ENCODE assay signal across 15 mouse cellular contexts in the genomic region with DNA sequence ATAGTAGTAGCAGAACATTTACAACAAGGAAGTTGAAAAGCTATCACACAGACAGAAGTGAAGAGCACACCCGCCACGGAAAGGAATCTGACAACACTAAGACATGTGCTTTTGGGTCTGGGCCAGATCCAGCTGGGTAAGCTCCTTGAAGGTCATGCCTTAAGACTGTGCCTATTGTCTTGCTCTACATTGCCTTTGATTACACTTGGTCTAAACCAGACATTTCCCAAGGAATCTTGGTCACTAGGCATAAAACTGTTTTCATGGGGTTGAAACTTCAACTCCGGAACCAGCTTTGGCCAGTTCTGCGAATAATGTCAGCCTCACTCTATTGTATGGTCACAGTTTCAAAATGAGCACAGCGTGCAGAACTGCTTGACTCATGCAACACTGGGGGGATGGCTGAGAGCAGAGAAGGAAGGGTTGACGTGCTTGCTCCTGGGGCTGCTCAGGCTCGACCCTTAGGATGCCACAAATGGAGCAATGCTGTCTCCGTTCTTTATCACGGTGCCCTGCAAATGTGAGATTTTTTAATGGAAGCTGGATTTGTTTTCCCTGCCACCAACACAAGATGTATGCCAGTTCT.
DNase-seq lines count a peak whose midpoint lies in the region; ATAC-seq and TF ChIP-seq lines count a peak whose summit lies in the region.
"Had no signal": no experiment of that assay in that cellular context is flagged by ENCODE, and none has a peak within 500 bp of the region (broad histone marks: within the 10 kb centered on the region; RNA-seq: fewer than 3 reads in every experiment).

No protein-coding gene starts in this region.

- no peak for DNase-seq in frontal cortex, postnatal 25 days (ENCODE audit: low spot score in 2 of 2)
- peak; percentile 40 for DNase-seq in brain, adult 2 months (ENCODE audit: low read depth, low spot score)
- DNase-seq in lung, embryonic 14.5 days = peak; percentile 53
- peak; percentile 34 for DNase-seq in midbrain, embryonic 14.5 days
- no peak for DNase-seq in heart, embryonic 10.5 days (ENCODE audit: low spot score)
- DNase-seq: adrenal gland, postnatal 14 days; gastrocnemius, postnatal 36 days; retina, postnatal 1 day; thymus, postnatal 36 days had no signal

- no peak for TF ChIP-seq CTCF in lung, embryonic 14.5 days (IDR thresholded peaks at IDR 0.05; ENCODE audit: low read depth)

- peak; percentile 50 for ATAC-seq in frontal cortex, adult (ENCODE audit: low TSS enrichment)
- ATAC-seq in lung, embryonic 14.5 days (ENCODE audit: insufficient read depth) = no peak
- no peak for ATAC-seq in midbrain, embryonic 14.5 days (ENCODE audit: low FRiP score, low TSS enrichment)
- ATAC-seq in erythroid progenitor cell, adult 5-6 weeks (replicated peaks; ENCODE audit: low FRiP score, poor library complexity, severe bottlenecking) = no peak
- ATAC-seq in erythroblast, adult 5-6 weeks (replicated peaks; ENCODE audit: low FRiP score, poor library complexity, severe bottlenecking) = no peak
- ATAC-seq: intestine, embryonic 15.5 days had no signal

- 55% methylated on average over 9 of the region's 9 CpGs for WGBS in lung, embryonic 14.5 days
- WGBS in midbrain, embryonic 14.5 days = 55% methylated on average over 9 of the region's 9 CpGs
- 74% methylated on average over 9 of the region's 9 CpGs for WGBS in heart, embryonic 10.5 days

- H3K9ac ChIP-seq in lung, embryonic 14.5 days = no peak overlapping the region
- no peak overlapping the region for H3K9ac ChIP-seq in midbrain, embryonic 14.5 days (replicated peaks; ENCODE audit: low read length)
- H3K9ac ChIP-seq: heart, embryonic 15.5 days; intestine, embryonic 15.5 days; liver, embryonic 14.5 days had no signal

- no peaks in the 10 kb centered on the region for H3K27me3 ChIP-seq in lung, embryonic 14.5 days (ENCODE audit: insufficient read depth, low read length)
- no peaks in the 10 kb centered on the region for H3K27me3 ChIP-seq in midbrain, embryonic 14.5 days (ENCODE audit: control insufficient read depth, insufficient read depth, low read length)
- H3K27me3 ChIP-seq in heart, embryonic 10.5 days (ENCODE audit: insufficient read depth, poor library complexity, severe bottlenecking) = no peaks in the 10 kb centered on the region
- H3K27me3 ChIP-seq: heart, embryonic 15.5 days; intestine, embryonic 15.5 days had no signal

- no peaks in the 10 kb centered on the region for H3K36me3 ChIP-seq in lung, embryonic 14.5 days (ENCODE audit: insufficient read depth)
- no peaks in the 10 kb centered on the region for H3K36me3 ChIP-seq in midbrain, embryonic 14.5 days (ENCODE audit: control insufficient read depth, insufficient read depth, low read length)
- no peaks in the 10 kb centered on the region for H3K36me3 ChIP-seq in heart, embryonic 10.5 days
- H3K36me3 ChIP-seq: heart, embryonic 15.5 days; intestine, embryonic 15.5 days had no signal

- no peak overlapping the region for H3K4me2 ChIP-seq in lung, embryonic 14.5 days
- no peak overlapping the region for H3K4me2 ChIP-seq in midbrain, embryonic 14.5 days (ENCODE audit: low read length)
- H3K4me2 ChIP-seq: heart, embryonic 15.5 days; intestine, embryonic 15.5 days had no signal

- no peak overlapping the region for H3K4me3 ChIP-seq in lung, embryonic 14.5 days (ENCODE audit: low read depth, low read length)
- H3K4me3 ChIP-seq in midbrain, embryonic 14.5 days (replicated peaks; ENCODE audit: low read depth, low read length) = no peak overlapping the region
- H3K4me3 ChIP-seq in heart, embryonic 10.5 days = no peak overlapping the region
- H3K4me3 ChIP-seq: heart, embryonic 15.5 days; intestine, embryonic 15.5 days had no signal

- no peaks in the 10 kb centered on the region for H3K4me1 ChIP-seq in lung, embryonic 14.5 days (ENCODE audit: insufficient read depth)
- peaks cover 10% of the 10 kb centered on the region; the same call in 1 of the 2 replicates for H3K4me1 ChIP-seq in midbrain, embryonic 14.5 days (ENCODE audit: control insufficient read depth, insufficient read depth, low read length)
- peaks cover 11% of the 10 kb centered on the region; the same call in 1 of the 2 replicates for H3K4me1 ChIP-seq in heart, embryonic 10.5 days
- H3K4me1 ChIP-seq: heart, embryonic 15.5 days; intestine, embryonic 15.5 days had no signal

- H3K9me3 ChIP-seq in lung, embryonic 14.5 days (ENCODE audit: low read depth, low read length) = no peaks in the 10 kb centered on the region
- no peaks in the 10 kb centered on the region for H3K9me3 ChIP-seq in midbrain, embryonic 14.5 days (ENCODE audit: control insufficient read depth, low read length)
- H3K9me3 ChIP-seq in heart, embryonic 10.5 days = no peaks in the 10 kb centered on the region
- H3K9me3 ChIP-seq: heart, embryonic 15.5 days; intestine, embryonic 15.5 days had no signal

- no peak overlapping the region for H3K27ac ChIP-seq in lung, embryonic 14.5 days (ENCODE audit: low read depth)
- H3K27ac ChIP-seq in midbrain, embryonic 14.5 days (replicated peaks; ENCODE audit: low read depth, low read length) = peak overlapping the region; percentile 61; the same call in 1 of the 2 replicates
- no peak overlapping the region for H3K27ac ChIP-seq in heart, embryonic 10.5 days
- H3K27ac ChIP-seq: heart, embryonic 15.5 days; intestine, embryonic 15.5 days; liver, embryonic 14.5 days had no signal

Comparison
In these comparisons a context has a peak if more than half of its experiments do, and no peak if none do; other contexts are left out.
1. DNase-seq: peak in brain, adult 2 months (single experiment), lung, embryonic 14.5 days (single experiment) and midbrain, embryonic 14.5 days (single experiment); none in frontal cortex, postnatal 25 days (0 of 2) and heart, embryonic 10.5 days (single experiment).